Mouse (Mus musculus) liver, embryonic 14.5 days (tissue): ENCODE measurements around the gene Cd101. TPM values are rescaled to one million over a fixed set of nuclear protein-coding genes. Genes with fewer than 3 reads are reported as not detected.

Experiments
- ATAC-seq: fragments of 200-750 bp; cut with Nextera tagmentation; 2 replicates; pipeline ENCODE4 v1.8.0; 2017; ENCODE audit warnings: moderate number of reproducible peaks, mild to moderate bottlenecking, moderate library complexity; ENCODE audit not compliant: insufficient read depth
- DNase-seq, 3 experiments: peaks; one replicate each; pipeline ENCODE4 v3.0.0-alpha.2; 2012 to 2013; ENCODE audit warnings: low read depth in 3 of 3, low spot score in 3 of 3
- H3K27ac ChIP-seq: fragments of 300-500 bp; sonication (generic); 2 replicates; pipeline ENCODE4 v1.5.1; 2014; ENCODE audit warnings: moderate library complexity, mild to moderate bottlenecking, control low read depth, inconsistent platforms
- H3K27me3 ChIP-seq: fragments of 300-500 bp; sonication (generic); 2 replicates; pipeline ENCODE4 v1.6.1; 2014; ENCODE audit warnings: mild to moderate bottlenecking, low read length, moderate library complexity; ENCODE audit not compliant: control insufficient read depth, insufficient read depth
- H3K36me3 ChIP-seq: fragments of 300-500 bp; sonication (generic); replicated peaks from 2 replicates; pipeline ENCODE4 v1.6.1; 2014; ENCODE audit warnings: low read depth; ENCODE audit not compliant: control insufficient read depth, insufficient read depth
- H3K4me1 ChIP-seq, 2 experiments: fragments of 200-500 bp in 1 of 2; fragments of 300-500 bp in 1 of 2; sonication (generic) in 1 of 2; replicated peaks; 2 replicates each; pipeline ENCODE4 v1.6.1; 2012 to 2014; ENCODE audit warnings: antibody characterized with exemption in 1 of 2, inconsistent platforms in 1 of 2, low read length in 1 of 2; ENCODE audit not compliant: control insufficient read depth in 2 of 2, insufficient read depth in 2 of 2
- H3K4me2 ChIP-seq: fragments of 300-500 bp; sonication (generic); 2 replicates; pipeline ENCODE4 v1.6.1; 2014; ENCODE audit warnings: low read depth, mild to moderate bottlenecking, control low read depth, moderate library complexity
- H3K4me3 ChIP-seq, 2 experiments: fragments of 200-500 bp in 1 of 2; fragments of 300-500 bp in 1 of 2; sonication (generic) in 1 of 2; 2 replicates each; pipeline ENCODE4 v1.5.1; 2012 to 2014; ENCODE audit warnings: low read depth in 2 of 2, low read length in 2 of 2, mild to moderate bottlenecking in 2 of 2, control low read depth in 1 of 2, inconsistent platforms in 1 of 2, moderate library complexity in 1 of 2; ENCODE audit not compliant: insufficient read depth in 1 of 2
- H3K9ac ChIP-seq: fragments of 300-500 bp; sonication (generic); replicated peaks from 2 replicates; pipeline ENCODE4 v1.6.1; 2014; ENCODE audit warnings: mild to moderate bottlenecking, control low read depth, moderate library complexity
- H3K9me3 ChIP-seq: fragments of 300-500 bp; sonication (generic); 2 replicates; pipeline ENCODE4 v1.6.1; 2016; ENCODE audit warnings: low read length, mixed read lengths; ENCODE audit not compliant: control insufficient read depth
- CTCF ChIP-seq: IDR thresholded peaks from 2 replicates; pipeline ENCODE4 v1.5.1; 2016; ENCODE audit warnings: antibody characterized with exemption, low read depth, control low read depth
- EP300 ChIP-seq: IDR thresholded peaks from 2 replicates; pipeline ENCODE4 v1.6.1; 2016; ENCODE audit warnings: antibody characterized with exemption, low read depth
- WGBS: fragments of 180-500 bp; shearing (Covaris S2); extraction: QIAGEN DNeasy Blood & Tissue Kit; methylation state at CpG from one replicate; pipeline ENCODE4 v1.1.7; 2014; ENCODE audit not compliant: insufficient replicate concordance; 5-methylcytosine and 5-hydroxymethylcytosine counted together
- polyA plus RNA-seq, 2 experiments: library from polyadenylated mRNA; depleted of rRNA in 1 of 2; stranded (reverse) in 1 of 2; unstranded in 1 of 2; fragments of >200 nt; fragmentation: Nextera tagmentation in 1 of 2; extraction: Ambion mirVana in 1 of 2; gene quantifications; 2 replicates each; pipeline versions ENCODE4 v1.2.1 to v1.2.3; 2012 to 2014

Cd101 gene
- polyA plus RNA-seq, 2 experiments, result 0.02 to 0.03 TPM

- H3K36me3 ChIP-seq, result no peaks in the 10 kb centered on the region
- no peaks in the 10 kb centered on the region for H3K27me3 ChIP-seq
- H3K9me3 ChIP-seq, result no peaks in the 10 kb centered on the region
- DNase-seq (no peak), ATAC-seq (no peak)
- H3K9ac ChIP-seq, result no peak overlapping the region
- H3K27ac ChIP-seq, result no peak overlapping the region
- H3K4me1 ChIP-seq, result no peaks in the 10 kb centered on the region
- H3K4me3 ChIP-seq, result no peak overlapping the region
- no peak overlapping the region for H3K4me2 ChIP-seq
- TF ChIP-seq EP300 (no peak), CTCF (no peak)
- 73% methylated on average over 6 of the region's 6 CpGs for WGBS
These were observed 6.4 kb downstream of the Cd101 start for GRCm38 (mm10) chr3:101022967-101023366.

DNA sequence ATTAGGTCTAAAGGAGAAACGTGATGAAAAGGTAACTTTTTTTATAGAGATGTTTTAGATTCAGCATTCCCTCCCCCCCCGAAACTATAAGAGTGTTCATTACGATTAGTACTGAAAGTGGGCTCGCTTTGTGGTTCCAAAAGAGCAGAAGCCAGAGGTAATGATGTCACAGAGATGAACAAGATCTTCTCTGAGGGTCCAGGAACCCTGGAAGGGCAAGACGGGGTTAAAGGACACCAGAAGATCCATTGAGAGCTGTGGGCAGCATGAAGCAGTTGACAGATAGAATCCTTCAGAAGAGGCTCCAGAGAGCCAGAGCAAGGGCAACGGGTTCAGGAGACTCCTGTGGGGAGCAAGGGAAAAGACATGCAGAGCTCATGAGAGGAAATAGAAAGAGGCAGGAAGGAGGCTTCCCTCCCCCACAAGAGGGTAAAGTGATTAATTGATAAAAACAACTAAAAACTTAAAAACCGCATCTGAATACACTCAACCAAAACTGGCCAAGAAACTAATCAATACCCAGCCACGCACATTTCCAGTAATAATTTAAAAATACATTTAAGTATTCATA, 7.8 kb downstream of the Cd101 start:
- H3K9me3 ChIP-seq, result no peaks in the 10 kb centered on the region
- no peak overlapping the region for H3K4me3 ChIP-seq
- DNase-seq (no peak), ATAC-seq (no peak)
- TF ChIP-seq CTCF, result no peak
- no peak for TF ChIP-seq EP300
- 43% methylated on average over 8 of the region's 8 CpGs for WGBS
- H3K36me3 ChIP-seq, result no peaks in the 10 kb centered on the region
- no peak overlapping the region for H3K9ac ChIP-seq
- no peak overlapping the region for H3K4me2 ChIP-seq
- no peak overlapping the region for H3K27ac ChIP-seq
- H3K4me1 ChIP-seq, result no peaks in the 10 kb centered on the region
- no peaks in the 10 kb centered on the region for H3K27me3 ChIP-seq

DNA sequence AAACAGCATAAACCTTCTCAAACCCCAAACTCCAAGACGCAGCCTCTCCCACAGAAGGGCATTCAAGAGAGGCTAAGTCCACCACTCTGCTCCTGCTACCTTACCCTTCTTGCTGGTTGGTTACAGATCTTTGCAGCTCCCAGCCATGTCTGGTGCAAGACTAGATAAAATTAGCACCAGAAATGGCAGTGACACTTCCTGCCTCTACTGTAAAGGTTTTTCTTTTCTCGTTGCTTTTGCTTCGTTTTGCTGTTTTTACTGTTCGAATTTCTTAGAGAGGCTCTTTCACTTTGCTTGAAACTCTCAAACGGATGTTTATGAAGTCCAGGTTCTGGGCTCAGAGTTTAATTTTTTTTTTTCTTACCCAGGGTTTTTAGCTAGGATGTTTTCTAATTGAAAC, 8.3 kb downstream of the Cd101 start:
- TF ChIP-seq CTCF, result no peak
- TF ChIP-seq EP300, result no peak
- DNase-seq, result no peak
- WGBS, result 39% methylated on average over 5 of the region's 5 CpGs

GRCm38 (mm10) chr3:101018494-101018893, 10.9 kb downstream of the Cd101 start:
- DNase-seq (no peak), ATAC-seq (no peak)
- H3K36me3 ChIP-seq, result no peaks in the 10 kb centered on the region
- WGBS, result 64% methylated on average over 6 of the region's 6 CpGs
- H3K9me3 ChIP-seq, result no peaks in the 10 kb centered on the region
- H3K4me2 ChIP-seq, result no peak overlapping the region
- H3K4me3 ChIP-seq, result no peak overlapping the region
- H3K9ac ChIP-seq, result no peak overlapping the region
- TF ChIP-seq CTCF (no peak), EP300 (no peak)
- H3K27ac ChIP-seq, result no peak overlapping the region
- H3K4me1 ChIP-seq, result no peaks in the 10 kb centered on the region
- H3K27me3 ChIP-seq, result no peaks in the 10 kb centered on the region

More for the DNA sequence above, 8.3 kb downstream of the Cd101 start:
- no peaks in the 10 kb centered on the region for H3K36me3 ChIP-seq
- ATAC-seq, result no peak
- no peak overlapping the region for H3K9ac ChIP-seq
- H3K4me1 ChIP-seq, result no peaks in the 10 kb centered on the region
- H3K4me2 ChIP-seq, result no peak overlapping the region
- no peaks in the 10 kb centered on the region for H3K9me3 ChIP-seq
- no peak overlapping the region for H3K27ac ChIP-seq
- no peaks in the 10 kb centered on the region for H3K27me3 ChIP-seq
- no peak overlapping the region for H3K4me3 ChIP-seq

- Histone ChIP-seq H3K4me2 (no peak overlapping the region), H3K36me3 (no peaks in the 10 kb centered on the region), H3K4me3 (no peak overlapping the region), H3K27me3 (no peaks in the 10 kb centered on the region), H3K27ac (no peak overlapping the region), H3K4me1 (no peaks in the 10 kb centered on the region), H3K9me3 (no peaks in the 10 kb centered on the region), H3K9ac (no peak overlapping the region)
- DNase-seq, result no peak
- no peak for ATAC-seq
- TF ChIP-seq CTCF (no peak), EP300 (no peak)
- WGBS, result 70% methylated on average over 7 of the region's 7 CpGs
These were observed 13.3 kb downstream of the Cd101 start for GRCm38 (mm10) chr3:101016050-101016449.
